In genomic region chr15:80460011-80460410, GRCm38 (mm10) we compare ENCODE assay signal across 16 mouse cellular contexts.
DNase-seq lines count a peak whose midpoint lies in the region; ATAC-seq lines count a peak whose summit lies in the region.
"Had no signal": no experiment of that assay in that cellular context is flagged by ENCODE, and none has a peak within 500 bp of the region (broad histone marks: within the 10 kb centered on the region; RNA-seq: fewer than 3 reads in every experiment).

No protein-coding gene starts in this region.

- H3K4me1 ChIP-seq in forebrain, embryonic 11.5 days (replicated peaks; ENCODE audit: control insufficient read depth, insufficient read depth, low read length), result peaks cover 7% of the 10 kb centered on the region; the same call in 1 of the 2 replicates
- H3K4me1 ChIP-seq in hindbrain, embryonic 12.5 days, result peaks cover 15% of the 10 kb centered on the region
- peaks cover 17% of the 10 kb centered on the region for H3K4me1 ChIP-seq in midbrain, embryonic 15.5 days

- H3K4me2 ChIP-seq in forebrain, embryonic 11.5 days (ENCODE audit: low read depth, low read length, severe bottlenecking), result 0 out of 2 replicates have a peak overlapping the region, but pooled peaks have one; percentile 18
- H3K4me2 ChIP-seq in hindbrain, embryonic 12.5 days (replicated peaks), result no peak overlapping the region
- H3K4me2 ChIP-seq in midbrain, embryonic 15.5 days, result no peak overlapping the region
- H3K4me2 ChIP-seq: embryonic facial prominence, embryonic 15.5 days; lung, embryonic 15.5 days had no signal

- peak; percentile 56; the same call in 1 of the 2 replicates for ATAC-seq in forebrain, embryonic 11.5 days (replicated peaks; ENCODE audit: low FRiP score)
- ATAC-seq in hindbrain, embryonic 12.5 days (ENCODE audit: low FRiP score), result no peak
- ATAC-seq in midbrain, embryonic 15.5 days (replicated peaks), result no peak
- ATAC-seq: intestine, embryonic 16.5 days had no signal

- WGBS in forebrain, embryonic 11.5 days, result 19% methylated on average over 9 of the region's 9 CpGs
- WGBS in hindbrain, embryonic 12.5 days, result 26% methylated on average over 9 of the region's 9 CpGs
- 29% methylated on average over 9 of the region's 9 CpGs for WGBS in midbrain, embryonic 15.5 days

- H3K4me3 ChIP-seq in forebrain, embryonic 11.5 days (ENCODE audit: low read depth, low read length), result no peak overlapping the region
- H3K4me3 ChIP-seq in hindbrain, embryonic 12.5 days, result no peak overlapping the region
- no peak overlapping the region for H3K4me3 ChIP-seq in midbrain, embryonic 15.5 days
- H3K4me3 ChIP-seq: embryonic facial prominence, embryonic 15.5 days; lung, embryonic 15.5 days had no signal

- 0 out of 2 replicates have a peak, but pooled peaks cover 3% of the 10 kb centered on the region for H3K27me3 ChIP-seq in forebrain, embryonic 11.5 days (ENCODE audit: control insufficient read depth, insufficient read depth, low read length)
- H3K27me3 ChIP-seq in hindbrain, embryonic 12.5 days, result peaks cover 15% of the 10 kb centered on the region; the same call in 1 of the 2 replicates
- H3K27me3 ChIP-seq in midbrain, embryonic 15.5 days (replicated peaks), result no peaks in the 10 kb centered on the region

- H3K36me3 ChIP-seq in forebrain, embryonic 11.5 days (ENCODE audit: control insufficient read depth, insufficient read depth, low read length), result no peaks in the 10 kb centered on the region
- no peaks in the 10 kb centered on the region for H3K36me3 ChIP-seq in hindbrain, embryonic 12.5 days
- no peaks in the 10 kb centered on the region for H3K36me3 ChIP-seq in midbrain, embryonic 15.5 days (replicated peaks)
- H3K36me3 ChIP-seq: embryonic facial prominence, embryonic 15.5 days; lung, embryonic 15.5 days had no signal

- H3K9ac ChIP-seq in forebrain, embryonic 11.5 days (ENCODE audit: low read length), result no peak overlapping the region; the same call in 1 of the 2 replicates
- H3K9ac ChIP-seq in hindbrain, embryonic 12.5 days, result 0 out of 2 replicates have a peak overlapping the region, but pooled peaks have one; percentile 13
- no peak overlapping the region for H3K9ac ChIP-seq in midbrain, embryonic 15.5 days
- H3K9ac ChIP-seq: embryonic facial prominence, embryonic 15.5 days; lung, embryonic 15.5 days had no signal

- peak; percentile 31 for DNase-seq in left cerebral cortex, postnatal 25 days (ENCODE audit: low spot score in 2 of 2)
- DNase-seq in left cerebral cortex, postnatal 10 days (ENCODE audit: extremely low spot score in 1 of 2, low spot score in 2 of 2), result no peak
- peak; percentile 67 for DNase-seq in forebrain, embryonic 11.5 days (ENCODE audit: low spot score)
- DNase-seq in kidney, adult 18-20 months, result no peak
- no peak for DNase-seq in Muller cell, postnatal 12 days (ENCODE audit: inconsistent ontology term)
- DNase-seq in adrenal gland, postnatal 25 days, result no peak
- DNase-seq: cerebellum, adult 11-12 months; heart, adult 18-20 months; heart, postnatal 10 days; kidney, postnatal 14 days; thymus, adult 18-20 months had no signal

- peak overlapping the region; percentile 37; the same call in 1 of the 2 replicates for H3K27ac ChIP-seq in forebrain, embryonic 11.5 days (ENCODE audit: low read depth, low read length)
- no peak overlapping the region; the same call in 1 of the 2 replicates for H3K27ac ChIP-seq in hindbrain, embryonic 12.5 days
- H3K27ac ChIP-seq in midbrain, embryonic 15.5 days, result peak overlapping the region; percentile 42
- H3K27ac ChIP-seq: embryonic facial prominence, embryonic 15.5 days; lung, embryonic 15.5 days had no signal

- no peaks in the 10 kb centered on the region for H3K9me3 ChIP-seq in forebrain, embryonic 11.5 days (ENCODE audit: control insufficient read depth, low read length)
- no peaks in the 10 kb centered on the region for H3K9me3 ChIP-seq in hindbrain, embryonic 12.5 days (replicated peaks)
- H3K9me3 ChIP-seq in midbrain, embryonic 15.5 days, result no peaks in the 10 kb centered on the region
- H3K9me3 ChIP-seq: embryonic facial prominence, embryonic 15.5 days; lung, embryonic 15.5 days had no signal

- intact Hi-C loops in left cerebral cortex, postnatal 25 days (cut with DNase I), result no loop called here
- intact Hi-C loops in left cerebral cortex, postnatal 10 days (cut with DNase I), result no loop called here

Comparison
In these comparisons a context has a peak if more than half of its experiments do, and no peak if none do; other contexts are left out.
1. DNase-seq: peak in left cerebral cortex, postnatal 25 days (2 of 2) and forebrain, embryonic 11.5 days (single experiment); none in left cerebral cortex, postnatal 10 days (0 of 2), kidney, adult 18-20 months (single experiment), Muller cell, postnatal 12 days (single experiment) and adrenal gland, postnatal 25 days (single experiment).